Mouse (Mus musculus) liver, embryonic 12.5 days (tissue): ENCODE measurements around the gene 6430548M08Rik. TPM values are rescaled to one million over a fixed set of nuclear protein-coding genes. Genes with fewer than 3 reads are reported as not detected.

Experiments
- ATAC-seq: fragments of 200-750 bp; cut with Nextera tagmentation; 2 replicates; pipeline ENCODE4 v1.8.0; 2017; ENCODE audit warnings: moderate number of reproducible peaks, mild to moderate bottlenecking, moderate library complexity
- H3K27ac ChIP-seq: fragments of 300-500 bp; sonication (generic); 2 replicates; pipeline ENCODE4 v1.5.1; 2016; ENCODE audit warnings: mild to moderate bottlenecking
- H3K27me3 ChIP-seq: fragments of 300-500 bp; sonication (generic); replicated peaks from 2 replicates; pipeline ENCODE4 v1.6.1; 2016; ENCODE audit warnings: mild to moderate bottlenecking, moderate library complexity
- H3K36me3 ChIP-seq: fragments of 300-500 bp; sonication (generic); 2 replicates; pipeline ENCODE4 v1.6.1; 2016; ENCODE audit warnings: mild to moderate bottlenecking, moderate library complexity
- H3K4me1 ChIP-seq: fragments of 300-500 bp; sonication (generic); 2 replicates; pipeline ENCODE4 v1.6.1; 2016
- H3K4me2 ChIP-seq: fragments of 300-500 bp; sonication (generic); 2 replicates; pipeline ENCODE4 v1.6.1; 2016; ENCODE audit warnings: mild to moderate bottlenecking, moderate library complexity
- H3K4me3 ChIP-seq: fragments of 300-500 bp; sonication (generic); 2 replicates; pipeline ENCODE4 v1.5.1; 2016; ENCODE audit warnings: mild to moderate bottlenecking, moderate library complexity
- H3K9ac ChIP-seq: fragments of 300-500 bp; sonication (generic); 2 replicates; pipeline ENCODE4 v1.6.1; 2016; ENCODE audit warnings: mild to moderate bottlenecking, moderate library complexity
- H3K9me3 ChIP-seq: fragments of 300-500 bp; sonication (generic); replicated peaks from 2 replicates; pipeline ENCODE4 v1.6.1; 2016; ENCODE audit warnings: mild to moderate bottlenecking, moderate library complexity
- WGBS: fragments of 180-500 bp; shearing (Covaris S2); methylation state at CpG from one replicate; pipeline ENCODE4 v1.1.7; 2016; ENCODE audit not compliant: insufficient replicate concordance; 5-methylcytosine and 5-hydroxymethylcytosine counted together
- polyA plus RNA-seq: library from polyadenylated mRNA; unstranded; fragments of >200 nt; fragmentation: Nextera tagmentation; extraction: Ambion mirVana; gene quantifications from 2 replicates; pipeline ENCODE4 v1.2.1, GENCODE M21; 2016

6430548M08Rik gene
- polyA plus RNA-seq, 1 experiment from 2014 or later = 1.8 TPM

DNA sequence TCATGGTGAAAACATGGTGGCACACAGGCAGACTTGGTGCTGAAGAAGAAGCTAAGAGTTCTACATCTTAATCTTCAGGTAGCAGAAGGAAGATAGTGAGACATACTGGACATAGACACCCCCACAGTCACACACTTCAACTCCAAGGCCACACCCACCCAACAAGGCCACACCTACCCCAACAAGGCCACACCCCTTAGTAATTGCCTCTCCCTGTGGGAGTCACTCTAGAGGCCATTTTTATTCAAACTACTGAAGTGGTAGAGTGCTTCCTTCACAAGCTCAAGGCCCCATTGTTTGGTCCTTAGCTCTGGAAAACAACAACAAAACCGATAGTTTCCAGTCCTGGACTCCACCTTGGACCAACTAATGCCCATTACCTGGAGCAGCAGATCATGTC is 32.1 kb downstream of the 6430548M08Rik start:
- WGBS = 55% methylated on average over 1 of the region's 1 CpGs
- no peak for ATAC-seq
- no peaks in the 10 kb centered on the region for H3K36me3 ChIP-seq

DNA sequence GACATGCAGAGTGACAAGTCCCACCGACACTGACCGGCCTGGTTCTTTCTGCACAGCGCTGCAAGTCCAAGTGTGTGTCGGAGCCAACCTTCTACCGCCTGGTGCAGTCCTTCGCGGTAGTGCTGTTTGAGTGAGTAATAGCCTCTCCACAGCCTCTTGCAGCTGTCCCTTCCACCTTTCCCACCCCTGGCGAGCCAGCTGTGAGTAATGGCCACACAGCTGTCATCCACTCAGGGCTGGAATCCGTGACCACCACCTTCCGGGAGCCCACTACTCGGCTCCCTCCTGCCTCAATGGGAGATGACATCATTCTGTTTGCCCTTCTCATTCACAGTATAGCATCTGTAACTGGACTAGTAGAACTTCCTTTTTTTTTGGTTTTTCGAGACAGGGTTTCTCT is 36.1 kb downstream of the 6430548M08Rik start:
- Histone ChIP-seq H3K9me3 (no peaks in the 10 kb centered on the region), H3K4me1 (0 out of 2 replicates have a peak, but pooled peaks cover 6% of the 10 kb centered on the region), H3K4me3 (no peak overlapping the region), H3K27me3 (no peaks in the 10 kb centered on the region; the same call in 1 of the 2 replicates), H3K4me2 (no peak overlapping the region), H3K36me3 (no peaks in the 10 kb centered on the region), H3K9ac (no peak overlapping the region), H3K27ac (no peak overlapping the region)
- WGBS = 38% methylated on average over 12 of the region's 12 CpGs
- no peak for ATAC-seq

More for the DNA sequence above, 32.1 kb downstream of the 6430548M08Rik start:
- H3K27ac ChIP-seq = 0 out of 2 replicates have a peak overlapping the region, but pooled peaks have one; percentile 4
- H3K4me3 ChIP-seq = no peak overlapping the region
- H3K9me3 ChIP-seq = no peaks in the 10 kb centered on the region
- peaks cover 14% of the 10 kb centered on the region; the same call in 1 of the 2 replicates for H3K27me3 ChIP-seq
- H3K4me2 ChIP-seq = no peak overlapping the region
- H3K9ac ChIP-seq = no peak overlapping the region
- no peaks in the 10 kb centered on the region; the same call in 1 of the 2 replicates for H3K4me1 ChIP-seq

DNA sequence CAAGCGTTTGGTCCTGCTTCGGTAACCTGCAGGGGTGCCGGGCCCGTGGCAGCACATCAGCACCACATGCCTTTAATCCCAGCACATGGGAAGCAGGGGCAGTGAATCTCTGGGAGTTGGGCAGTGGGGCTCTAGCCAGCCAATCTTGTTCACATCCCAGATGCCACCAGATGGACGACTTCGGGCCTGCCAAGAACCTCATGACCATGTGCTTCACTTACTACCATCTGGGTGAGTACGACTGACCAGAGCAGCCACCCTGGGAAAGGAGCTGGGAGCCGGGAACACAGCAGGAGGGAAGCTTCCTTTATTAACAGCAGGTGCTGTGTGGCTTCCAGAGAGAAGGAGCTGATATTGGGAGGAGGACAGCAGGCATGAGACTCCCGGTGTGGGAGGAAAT is 37.2 kb downstream of the 6430548M08Rik start:
- Histone ChIP-seq H3K27me3 (no peaks in the 10 kb centered on the region; the same call in 1 of the 2 replicates), H3K9me3 (no peaks in the 10 kb centered on the region), H3K9ac (no peak overlapping the region), H3K4me2 (no peak overlapping the region), H3K4me1 (0 out of 2 replicates have a peak, but pooled peaks cover 6% of the 10 kb centered on the region), H3K36me3 (no peaks in the 10 kb centered on the region), H3K27ac (no peak overlapping the region), H3K4me3 (no peak overlapping the region)
- no peak for ATAC-seq
- 70% methylated on average over 9 of the region's 9 CpGs for WGBS

DNA sequence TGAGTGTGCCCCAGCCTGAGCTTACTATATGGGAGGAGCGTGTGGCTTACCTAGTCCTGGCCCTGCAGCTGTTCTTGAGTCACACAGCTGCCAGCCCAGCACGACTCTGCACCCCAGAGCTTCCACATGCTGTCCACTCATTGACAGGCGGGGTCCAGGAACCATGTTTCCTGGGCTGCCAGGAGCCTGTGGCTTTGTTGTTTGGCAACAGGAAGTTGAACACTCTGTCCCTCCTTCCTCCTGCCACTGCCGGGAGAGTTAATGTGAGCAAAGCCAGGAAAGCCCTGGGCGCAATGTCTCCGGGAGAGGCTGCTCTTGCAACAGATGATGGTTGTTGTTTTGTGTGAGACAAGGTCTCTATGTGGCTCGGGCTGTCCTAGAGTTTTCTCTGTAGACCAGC is 38.7 kb downstream of the 6430548M08Rik start:
- no peaks in the 10 kb centered on the region for H3K9me3 ChIP-seq
- 5% methylated on average over 7 of the region's 7 CpGs for WGBS
- no peaks in the 10 kb centered on the region; the same call in 1 of the 2 replicates for H3K27me3 ChIP-seq
- no peak for ATAC-seq
- no peak overlapping the region for H3K9ac ChIP-seq
- no peak overlapping the region for H3K4me2 ChIP-seq
- H3K4me3 ChIP-seq = no peak overlapping the region
- H3K36me3 ChIP-seq = no peaks in the 10 kb centered on the region
- H3K27ac ChIP-seq = no peak overlapping the region
- 0 out of 2 replicates have a peak, but pooled peaks cover 6% of the 10 kb centered on the region for H3K4me1 ChIP-seq

DNA sequence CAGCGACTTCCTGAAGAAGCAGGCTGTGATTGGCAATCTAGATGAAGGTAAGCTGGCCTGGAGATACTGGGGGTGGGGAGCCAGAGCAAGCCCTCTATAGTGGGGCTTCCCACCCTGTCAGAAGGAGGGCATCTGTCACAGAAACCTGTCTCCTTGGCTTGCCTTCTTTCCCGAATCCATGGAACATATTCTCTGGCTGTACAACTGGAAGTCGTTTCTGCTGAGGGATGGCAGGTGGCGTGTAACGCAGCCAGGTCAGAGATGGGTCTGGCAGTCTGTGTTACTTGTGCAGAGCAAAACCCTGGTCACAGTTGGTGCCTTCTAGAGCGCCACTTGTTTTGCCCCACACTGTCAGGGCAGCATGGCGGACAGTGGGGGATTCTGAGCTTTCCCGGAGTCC is 46.4 kb downstream of the 6430548M08Rik start:
- no peaks in the 10 kb centered on the region for H3K9me3 ChIP-seq
- H3K27ac ChIP-seq = no peak overlapping the region
- no peak overlapping the region for H3K9ac ChIP-seq
- H3K4me3 ChIP-seq = no peak overlapping the region
- H3K27me3 ChIP-seq = peaks cover 25% of the 10 kb centered on the region
- WGBS = 68% methylated on average over 8 of the region's 8 CpGs
- ATAC-seq = no peak
- H3K4me1 ChIP-seq = no peaks in the 10 kb centered on the region
- no peaks in the 10 kb centered on the region for H3K36me3 ChIP-seq
- H3K4me2 ChIP-seq = no peak overlapping the region

DNA sequence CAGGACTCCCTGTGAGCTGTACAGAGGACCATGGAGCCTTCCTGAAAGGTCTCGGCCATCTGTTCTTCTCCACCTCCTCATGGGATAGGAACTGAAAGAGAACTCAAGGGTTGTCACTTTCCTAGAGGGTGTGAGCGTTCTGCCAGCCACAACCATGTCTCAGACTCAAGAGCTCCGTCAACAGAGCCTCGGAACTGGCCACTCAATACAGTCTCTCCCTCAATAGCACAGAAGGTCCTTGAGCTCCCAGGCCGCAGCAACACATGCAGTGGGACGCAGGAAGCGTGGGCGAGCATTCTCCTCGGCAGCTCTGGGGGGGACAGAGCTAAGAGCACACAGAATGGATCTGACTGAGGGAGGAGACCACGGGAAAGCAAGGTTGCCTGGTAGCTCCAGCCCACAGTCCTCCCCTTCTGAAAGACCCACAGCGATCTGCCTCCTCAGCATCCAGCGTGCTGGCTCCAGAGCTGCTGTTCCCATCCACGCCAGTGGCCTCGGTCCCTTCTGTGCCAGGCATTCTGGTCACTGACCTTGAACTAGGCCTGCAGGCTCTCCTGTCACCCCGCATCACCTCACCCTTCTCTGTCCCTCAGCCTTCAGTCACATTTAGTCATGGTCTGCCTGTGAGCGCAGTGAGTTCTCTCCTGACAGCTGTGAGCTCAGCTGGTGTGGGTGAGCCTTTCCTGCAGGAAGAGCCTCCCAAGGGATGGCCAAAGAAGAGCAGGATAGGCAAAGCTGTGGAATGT is 47.9 kb downstream of the 6430548M08Rik start:
- Histone ChIP-seq H3K9ac (no peak overlapping the region), H3K9me3 (no peaks in the 10 kb centered on the region), H3K27ac (no peak overlapping the region), H3K4me3 (no peak overlapping the region), H3K36me3 (no peaks in the 10 kb centered on the region), H3K4me1 (no peaks in the 10 kb centered on the region), H3K27me3 (peaks cover 34% of the 10 kb centered on the region), H3K4me2 (no peak overlapping the region)
- no peak for ATAC-seq
- WGBS = 57% methylated on average over 16 of the region's 16 CpGs

DNA sequence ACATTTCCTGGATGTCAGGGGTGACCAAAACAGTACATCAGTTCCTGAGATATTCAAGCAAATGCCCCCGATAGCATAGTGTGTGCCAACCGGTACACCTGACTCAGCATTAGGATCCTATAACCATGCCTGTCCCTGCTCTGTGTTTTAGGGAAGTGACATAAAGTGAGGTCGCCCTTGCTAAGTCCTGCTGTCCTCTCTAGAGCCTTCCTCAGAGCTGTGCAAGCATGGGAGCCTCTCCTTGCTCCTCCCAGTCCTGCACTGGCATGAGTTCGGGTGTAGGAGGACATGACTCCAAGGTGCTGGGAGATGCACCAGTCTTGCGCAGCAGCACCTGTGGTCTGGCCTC is 48.4 kb downstream of the 6430548M08Rik start:
- 47% methylated on average over 5 of the region's 5 CpGs for WGBS
- Histone ChIP-seq H3K4me2 (no peak overlapping the region), H3K36me3 (no peaks in the 10 kb centered on the region), H3K4me3 (no peak overlapping the region), H3K9ac (no peak overlapping the region), H3K4me1 (no peaks in the 10 kb centered on the region), H3K9me3 (no peaks in the 10 kb centered on the region), H3K27ac (no peak overlapping the region), H3K27me3 (peaks cover 39% of the 10 kb centered on the region)
- no peak for ATAC-seq

DNA sequence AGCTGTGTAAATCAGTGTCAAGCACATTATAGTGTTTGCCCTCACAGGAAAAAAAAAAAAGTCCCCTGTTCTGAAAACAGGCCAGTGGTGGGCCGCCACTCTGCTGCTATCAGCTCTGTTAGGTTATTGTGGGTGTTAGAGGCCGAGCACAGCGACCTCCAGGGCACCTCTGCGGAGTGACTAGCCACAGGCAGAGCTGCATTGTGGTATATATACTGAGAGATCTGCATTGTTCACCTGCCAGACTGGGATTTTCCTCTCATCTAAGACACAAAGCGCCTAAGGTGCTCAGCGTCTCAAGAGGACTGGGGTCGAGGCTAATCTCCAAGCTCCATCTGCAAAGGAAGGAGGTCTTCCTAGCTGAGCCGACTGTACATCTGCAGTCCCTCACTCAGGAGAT is 49.4 kb downstream of the 6430548M08Rik start:
- H3K36me3 ChIP-seq = no peaks in the 10 kb centered on the region
- WGBS = 55% methylated on average over 8 of the region's 8 CpGs
- ATAC-seq = no peak
- no peak overlapping the region for H3K4me2 ChIP-seq
- H3K27ac ChIP-seq = no peak overlapping the region
- H3K27me3 ChIP-seq = peaks cover 49% of the 10 kb centered on the region
- H3K4me1 ChIP-seq = no peaks in the 10 kb centered on the region
- H3K9me3 ChIP-seq = no peaks in the 10 kb centered on the region
- H3K4me3 ChIP-seq = no peak overlapping the region
- H3K9ac ChIP-seq = no peak overlapping the region

DNA sequence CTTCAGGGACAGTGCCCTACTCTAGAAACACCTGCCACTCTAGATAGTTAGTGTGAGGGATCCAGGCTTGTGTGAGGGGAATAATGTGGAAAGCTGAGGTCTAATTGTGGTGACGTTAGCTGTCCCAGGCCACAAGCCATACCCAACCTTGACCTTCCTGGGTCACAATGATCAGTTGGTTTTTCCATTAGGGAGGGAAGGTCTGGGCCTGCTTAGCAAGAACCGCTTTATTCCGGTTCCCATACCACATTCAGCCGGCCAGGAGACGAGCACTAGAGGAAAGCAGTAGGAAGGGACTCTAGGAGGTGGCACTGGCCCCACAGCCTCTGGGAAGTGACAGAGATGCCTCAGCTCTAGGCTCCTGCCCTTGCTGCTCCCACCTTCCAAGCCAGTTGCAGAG is 50.1 kb downstream of the 6430548M08Rik start:
- Histone ChIP-seq H3K27ac (no peak overlapping the region), H3K9ac (no peak overlapping the region), H3K4me2 (no peak overlapping the region), H3K4me3 (no peak overlapping the region), H3K9me3 (no peaks in the 10 kb centered on the region), H3K27me3 (peaks cover 54% of the 10 kb centered on the region), H3K4me1 (no peaks in the 10 kb centered on the region), H3K36me3 (no peaks in the 10 kb centered on the region)
- ATAC-seq = no peak
- WGBS = 73% methylated on average over 5 of the region's 5 CpGs

DNA sequence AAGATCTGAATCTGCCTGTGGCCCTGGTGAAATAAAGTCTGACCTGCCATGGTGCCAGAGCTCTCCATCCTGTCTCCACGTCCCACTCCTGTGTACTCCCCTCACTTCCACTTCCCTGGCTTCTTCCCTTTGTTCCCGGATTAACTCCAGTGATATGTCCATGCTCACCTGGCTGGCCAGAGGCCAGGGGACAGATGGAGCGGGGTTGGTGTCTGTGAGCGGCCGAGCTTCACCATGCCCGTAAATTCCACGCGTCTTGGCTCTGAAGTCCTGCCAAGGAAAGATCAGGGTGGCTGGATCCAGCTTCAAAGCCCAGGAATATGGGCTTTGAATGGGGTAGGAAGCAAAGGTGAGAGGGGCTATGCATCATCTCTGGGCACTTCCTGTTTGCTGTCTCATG is 53.2 kb downstream of the 6430548M08Rik start:
- Histone ChIP-seq H3K27ac (no peak overlapping the region), H3K36me3 (no peaks in the 10 kb centered on the region), H3K9me3 (no peaks in the 10 kb centered on the region), H3K27me3 (peaks cover 62% of the 10 kb centered on the region), H3K4me3 (no peak overlapping the region), H3K4me1 (no peaks in the 10 kb centered on the region), H3K9ac (no peak overlapping the region), H3K4me2 (no peak overlapping the region)
- ATAC-seq = no peak
- WGBS = 65% methylated on average over 8 of the region's 8 CpGs

DNA sequence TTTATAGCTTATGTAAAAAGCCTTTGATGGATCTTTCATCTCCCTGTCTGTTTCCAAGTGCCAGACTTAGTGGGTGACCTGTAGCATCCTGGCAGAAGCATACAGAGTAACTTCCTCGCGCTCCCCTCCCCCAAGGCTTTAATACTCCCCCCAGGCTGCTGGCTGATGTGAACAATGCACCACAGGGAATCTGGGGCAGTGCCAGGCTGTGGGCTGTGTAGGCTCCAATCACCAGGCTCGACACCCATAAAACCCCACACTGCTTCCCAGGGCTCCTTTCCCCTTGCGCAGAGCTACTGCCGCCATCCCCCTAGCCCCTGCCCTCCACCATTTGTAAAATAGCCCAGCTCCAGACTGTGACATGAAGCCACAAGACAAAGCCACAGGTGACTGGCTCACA is 53.9 kb downstream of the 6430548M08Rik start:
- peaks cover 68% of the 10 kb centered on the region for H3K27me3 ChIP-seq
- no peak for ATAC-seq
- no peak overlapping the region for H3K27ac ChIP-seq
- no peaks in the 10 kb centered on the region for H3K36me3 ChIP-seq
- H3K9me3 ChIP-seq = no peaks in the 10 kb centered on the region
- H3K4me1 ChIP-seq = no peaks in the 10 kb centered on the region
- H3K4me3 ChIP-seq = no peak overlapping the region
- no peak overlapping the region for H3K9ac ChIP-seq
- no peak overlapping the region for H3K4me2 ChIP-seq
- 45% methylated on average over 5 of the region's 5 CpGs for WGBS

DNA sequence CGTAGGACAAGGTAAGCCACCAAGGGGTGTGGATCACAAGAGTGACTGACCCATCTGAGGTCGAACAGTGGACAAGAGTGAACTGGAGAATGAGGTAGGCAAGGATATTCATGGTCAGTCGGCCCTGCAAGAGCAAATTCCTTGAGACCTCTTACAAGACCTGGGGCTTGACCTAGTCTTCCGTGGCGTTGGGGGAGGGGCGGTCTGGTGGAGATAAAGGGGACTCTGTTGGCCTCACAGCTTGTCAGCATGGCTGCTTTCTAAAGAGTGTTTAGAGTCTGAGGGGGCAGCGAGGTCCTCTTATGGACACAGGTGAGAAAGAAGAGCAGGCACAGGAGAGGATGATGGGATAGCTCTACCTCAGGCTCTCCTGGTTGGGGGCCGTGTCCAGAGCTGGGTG is 55.2 kb downstream of the 6430548M08Rik start:
- Histone ChIP-seq H3K27ac (no peak overlapping the region), H3K4me2 (no peak overlapping the region), H3K9me3 (no peaks in the 10 kb centered on the region), H3K4me3 (no peak overlapping the region), H3K9ac (no peak overlapping the region), H3K36me3 (no peaks in the 10 kb centered on the region), H3K27me3 (peaks cover 70% of the 10 kb centered on the region), H3K4me1 (no peaks in the 10 kb centered on the region)
- WGBS = 50% methylated on average over 8 of the region's 8 CpGs
- ATAC-seq = no peak

DNA sequence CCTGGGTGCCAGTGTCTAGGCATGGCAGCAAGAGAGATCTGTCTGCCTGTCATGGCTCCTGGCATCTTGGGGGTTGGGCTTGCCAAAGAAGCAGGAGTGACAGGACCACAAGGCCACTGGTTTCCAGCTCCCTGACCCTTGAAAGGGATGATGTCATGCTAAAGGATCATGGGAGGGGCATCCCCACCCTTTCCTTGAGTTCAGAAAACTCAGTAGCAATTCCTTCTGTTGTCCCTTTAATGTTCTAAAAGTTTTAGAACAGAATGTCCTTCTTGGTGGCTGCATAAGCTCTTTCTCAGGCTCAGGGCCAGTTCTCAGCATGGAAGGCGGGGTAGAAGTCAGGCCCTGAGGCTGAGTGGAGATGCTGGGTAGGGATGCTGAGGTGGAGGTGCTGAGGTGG is 59.2 kb downstream of the 6430548M08Rik start:
- H3K27ac ChIP-seq = no peak overlapping the region
- no peaks in the 10 kb centered on the region for H3K36me3 ChIP-seq
- ATAC-seq = no peak
- no peaks in the 10 kb centered on the region for H3K9me3 ChIP-seq
- H3K27me3 ChIP-seq = peaks cover 79% of the 10 kb centered on the region
- no peak overlapping the region for H3K4me2 ChIP-seq
- H3K4me3 ChIP-seq = no peak overlapping the region
- H3K4me1 ChIP-seq = peaks cover 10% of the 10 kb centered on the region
- H3K9ac ChIP-seq = no peak overlapping the region
- 52% methylated on average over 1 of the region's 1 CpGs for WGBS
